Mouse (Mus musculus): ENCODE results near the gene Usp21. TPM values are rescaled to one million over a fixed set of nuclear protein-coding genes. Genes with fewer than 3 reads are reported as not detected.
"Not testable (repeated sequence)": the region's sequence is repeated elsewhere in the genome, so short reads cannot be mapped to it uniquely, and the experiment has no call there.

The Usp21 gene
- polyA plus RNA-seq, 1 experiment from 2014 or later = 64.2 TPM

DNA sequence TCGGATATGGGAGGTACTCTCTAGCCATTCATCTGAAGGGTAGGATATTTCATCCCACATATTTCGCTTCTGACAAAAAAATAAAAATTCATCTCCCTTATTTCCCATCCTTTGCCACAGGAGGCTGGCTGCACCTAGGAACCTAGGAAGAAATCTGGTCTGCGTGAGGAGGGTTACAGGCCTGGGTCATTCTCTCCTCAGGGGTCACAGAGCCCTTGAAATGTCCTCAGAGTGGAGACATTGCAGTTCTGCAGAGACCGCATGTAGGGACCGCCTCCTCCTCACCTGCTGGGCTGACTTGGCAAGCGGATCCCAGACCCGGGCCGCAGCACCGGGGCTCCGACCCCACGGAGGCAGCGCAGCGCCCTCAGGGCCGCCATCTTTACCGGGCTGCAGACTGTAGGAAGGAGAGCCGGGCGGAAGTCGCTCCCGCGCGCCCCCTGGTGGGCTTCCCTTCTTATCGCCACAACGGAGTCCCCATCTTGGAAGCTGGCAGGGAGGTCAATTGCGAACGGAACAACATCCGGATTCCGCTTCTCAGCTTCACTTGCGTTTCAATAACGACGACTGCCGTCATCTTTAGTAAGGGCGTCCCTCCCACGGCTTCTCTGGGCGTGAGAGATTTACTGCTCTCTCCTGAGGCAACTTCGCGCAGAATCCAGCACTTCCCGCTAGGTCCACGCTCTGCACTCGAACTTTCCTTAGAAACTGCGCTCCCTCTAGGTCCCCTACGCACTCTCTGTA, 40.9 kb downstream of the Usp21 start:
- Histone ChIP-seq H3K9me3 (ENCODE audit: control insufficient read depth, low read length) (no peaks in the 10 kb centered on the region), H3K36me3 (ENCODE audit: control insufficient read depth, insufficient read depth, low read length) (peaks cover 36% of the 10 kb centered on the region), H3K4me1 (ENCODE audit: control insufficient read depth, insufficient read depth, low read length) (peaks cover 42% of the 10 kb centered on the region), H3K27ac (replicated peaks; ENCODE audit: low read depth, low read length) (peak overlapping the region; percentile 93), H3K4me3 (ENCODE audit: low read depth, low read length) (peak overlapping the region; percentile 77), H3K27me3 (replicated peaks; ENCODE audit: control insufficient read depth, insufficient read depth, low read length) (no peaks in the 10 kb centered on the region), H3K9ac (ENCODE audit: low read depth, low read length) (peak overlapping the region; percentile 88), H3K4me2 (ENCODE audit: low read depth, low read length) (peak overlapping the region; percentile 64)
- DNase-seq (ENCODE audit: low spot score) (peak; percentile 100), ATAC-seq (ENCODE audit: low read depth) (peak; percentile 93)
- under 1% methylated on average over 41 of the region's 41 CpGs for WGBS

DNA sequence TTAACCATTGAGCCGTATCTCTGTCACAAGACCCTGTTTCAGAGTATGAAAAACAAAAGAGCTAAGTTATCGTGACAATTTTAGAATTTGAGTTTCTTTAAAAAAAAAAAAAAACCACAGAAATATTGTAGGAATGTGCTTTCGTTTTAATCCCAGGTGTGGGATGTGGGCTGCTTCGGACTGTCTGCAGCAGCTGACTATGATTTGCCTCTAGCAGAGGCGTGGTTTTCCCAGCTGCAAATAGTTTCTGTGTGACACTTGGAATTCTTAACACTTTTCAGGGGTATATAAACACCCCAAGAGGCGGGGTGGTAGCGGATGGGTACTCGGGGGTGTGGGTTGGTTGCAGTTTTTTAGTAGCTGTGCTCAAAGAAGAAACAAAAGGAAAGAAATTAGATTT, 42.4 kb downstream of the Usp21 start:
- no peak overlapping the region; the same call in 1 of the 2 replicates for H3K4me3 ChIP-seq (ENCODE audit: low read depth, low read length)
- no peak for ATAC-seq (ENCODE audit: low read depth)
- H3K27me3 ChIP-seq (replicated peaks; ENCODE audit: control insufficient read depth, insufficient read depth, low read length) = no peaks in the 10 kb centered on the region
- H3K4me1 ChIP-seq (ENCODE audit: control insufficient read depth, insufficient read depth, low read length) = peaks cover 27% of the 10 kb centered on the region
- H3K9ac ChIP-seq (ENCODE audit: low read depth, low read length) = no peak overlapping the region; the same call in 1 of the 2 replicates
- H3K27ac ChIP-seq (replicated peaks; ENCODE audit: low read depth, low read length) = no peak overlapping the region; the same call in 1 of the 2 replicates
- WGBS = 60% methylated on average over 8 of the region's 8 CpGs
- DNase-seq (ENCODE audit: low spot score) = no peak
- H3K4me2 ChIP-seq (ENCODE audit: low read depth, low read length) = no peak overlapping the region
- H3K9me3 ChIP-seq (ENCODE audit: control insufficient read depth, low read length) = no peaks in the 10 kb centered on the region
- H3K36me3 ChIP-seq (ENCODE audit: control insufficient read depth, insufficient read depth, low read length) = peaks cover 51% of the 10 kb centered on the region

DNA sequence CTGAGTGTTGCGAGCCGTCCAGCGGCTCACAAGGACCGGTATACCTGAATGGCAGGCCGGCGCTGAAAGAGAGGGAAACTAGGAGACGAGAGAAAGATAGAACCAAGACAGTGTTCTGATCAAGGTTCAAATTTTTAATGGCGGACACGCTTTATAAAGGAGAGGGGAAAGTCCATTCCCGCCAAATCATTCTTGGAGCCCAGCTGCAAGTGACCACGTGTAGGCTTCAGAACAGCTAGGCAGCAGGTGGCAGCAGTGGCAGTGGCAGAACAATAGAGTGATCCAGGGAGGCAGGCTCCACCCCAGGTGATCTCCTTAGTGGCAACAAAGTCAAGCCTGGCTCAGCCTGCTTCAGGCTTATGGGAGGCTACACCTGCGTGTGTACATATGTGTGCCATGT, 45.8 kb downstream of the Usp21 start:
- H3K9me3 ChIP-seq (ENCODE audit: control insufficient read depth, low read length); H3K9ac ChIP-seq (ENCODE audit: low read depth, low read length); H3K27me3 ChIP-seq (replicated peaks; ENCODE audit: control insufficient read depth, insufficient read depth, low read length); DNase-seq (ENCODE audit: low spot score); H3K4me3 ChIP-seq (ENCODE audit: low read depth, low read length); H3K27ac ChIP-seq (replicated peaks; ENCODE audit: low read depth, low read length); ATAC-seq (ENCODE audit: low read depth); H3K4me2 ChIP-seq (ENCODE audit: low read depth, low read length); H3K4me1 ChIP-seq (ENCODE audit: control insufficient read depth, insufficient read depth, low read length): not testable (repeated sequence)
- 88% methylated on average over 12 of the region's 12 CpGs for whole genome bisulfite sequencing
- H3K36me3 ChIP-seq (ENCODE audit: control insufficient read depth, insufficient read depth, low read length) = peaks cover 85% of the 10 kb centered on the region

DNA sequence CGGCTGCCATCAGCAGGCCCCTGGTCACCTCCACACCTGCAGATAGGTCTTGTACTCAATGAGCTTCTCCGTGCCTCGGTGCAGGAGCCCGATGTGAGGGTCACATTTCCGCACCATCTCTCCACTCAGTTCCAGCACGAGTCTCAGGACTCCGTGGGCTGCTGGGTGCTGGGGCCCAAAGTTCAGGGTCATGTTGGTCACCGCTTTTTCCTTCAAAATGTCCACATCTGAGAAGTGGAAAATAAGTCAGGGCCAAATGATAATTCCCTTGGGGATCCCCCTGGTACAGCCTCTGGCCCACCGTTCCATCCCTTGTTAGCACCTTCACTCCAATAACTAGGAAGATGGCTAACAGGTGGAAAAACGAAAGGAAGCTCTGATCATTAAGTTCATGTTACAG, 46.9 kb downstream of the Usp21 start:
- Histone ChIP-seq H3K4me1 (ENCODE audit: control insufficient read depth, insufficient read depth, low read length) (peaks cover 3% of the 10 kb centered on the region), H3K9ac (ENCODE audit: low read depth, low read length) (no peak overlapping the region), H3K9me3 (ENCODE audit: control insufficient read depth, low read length) (no peaks in the 10 kb centered on the region), H3K4me2 (ENCODE audit: low read depth, low read length) (no peak overlapping the region), H3K27ac (replicated peaks; ENCODE audit: low read depth, low read length) (no peak overlapping the region), H3K4me3 (ENCODE audit: low read depth, low read length) (no peak overlapping the region), H3K36me3 (ENCODE audit: control insufficient read depth, insufficient read depth, low read length) (peaks cover 95% of the 10 kb centered on the region), H3K27me3 (replicated peaks; ENCODE audit: control insufficient read depth, insufficient read depth, low read length) (no peaks in the 10 kb centered on the region)
- 89% methylated on average over 10 of the region's 10 CpGs for WGBS
- DNase-seq (ENCODE audit: low spot score) (no peak), ATAC-seq (ENCODE audit: low read depth) (no peak)

DNA sequence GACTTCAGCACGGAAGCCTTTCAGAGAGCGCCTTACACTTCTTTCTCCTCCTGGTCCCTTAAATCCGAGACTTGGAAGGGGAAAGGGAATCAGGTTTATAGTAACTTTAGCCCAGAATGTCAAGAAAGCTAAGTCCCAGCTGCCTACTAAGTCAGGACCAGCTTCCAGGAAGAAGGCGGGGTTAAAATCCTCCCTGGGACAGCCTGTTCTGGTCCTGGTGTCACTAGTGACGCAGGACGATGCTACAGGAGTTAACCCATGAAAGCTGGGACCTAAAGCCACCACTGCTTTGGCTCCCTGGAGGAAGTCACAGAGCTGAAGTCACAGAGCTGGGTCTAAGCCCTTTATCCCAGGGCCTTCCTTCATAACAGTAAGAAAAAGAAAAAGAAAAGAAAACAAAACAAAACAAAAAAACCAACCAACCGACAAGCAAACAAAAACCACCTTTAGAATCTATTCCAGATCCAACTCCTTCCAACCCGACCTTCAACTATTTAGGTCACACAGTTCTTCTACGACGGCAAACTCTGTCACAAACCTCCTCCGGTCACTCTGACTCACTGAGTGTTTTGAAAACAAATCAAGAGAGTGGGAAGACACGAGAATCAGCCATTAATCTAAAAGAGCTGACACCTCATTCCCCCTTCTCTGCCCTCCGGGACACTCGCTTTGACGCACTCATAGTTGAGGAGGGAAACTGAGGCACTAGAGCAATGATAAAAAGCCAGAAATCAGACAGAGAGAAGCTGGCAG, 47.6 kb downstream of the Usp21 start:
- Histone ChIP-seq H3K9ac (ENCODE audit: low read depth, low read length) (no peak overlapping the region), H3K4me1 (ENCODE audit: control insufficient read depth, insufficient read depth, low read length) (no peaks in the 10 kb centered on the region), H3K27ac (replicated peaks; ENCODE audit: low read depth, low read length) (no peak overlapping the region), H3K36me3 (ENCODE audit: control insufficient read depth, insufficient read depth, low read length) (peaks cover 97% of the 10 kb centered on the region), H3K4me2 (ENCODE audit: low read depth, low read length) (no peak overlapping the region), H3K4me3 (ENCODE audit: low read depth, low read length) (no peak overlapping the region), H3K27me3 (replicated peaks; ENCODE audit: control insufficient read depth, insufficient read depth, low read length) (no peaks in the 10 kb centered on the region), H3K9me3 (ENCODE audit: control insufficient read depth, low read length) (no peaks in the 10 kb centered on the region)
- no peak for DNase-seq (ENCODE audit: low spot score)
- 72% methylated on average over 15 of the region's 15 CpGs for WGBS
- no peak for ATAC-seq (ENCODE audit: low read depth)

DNA sequence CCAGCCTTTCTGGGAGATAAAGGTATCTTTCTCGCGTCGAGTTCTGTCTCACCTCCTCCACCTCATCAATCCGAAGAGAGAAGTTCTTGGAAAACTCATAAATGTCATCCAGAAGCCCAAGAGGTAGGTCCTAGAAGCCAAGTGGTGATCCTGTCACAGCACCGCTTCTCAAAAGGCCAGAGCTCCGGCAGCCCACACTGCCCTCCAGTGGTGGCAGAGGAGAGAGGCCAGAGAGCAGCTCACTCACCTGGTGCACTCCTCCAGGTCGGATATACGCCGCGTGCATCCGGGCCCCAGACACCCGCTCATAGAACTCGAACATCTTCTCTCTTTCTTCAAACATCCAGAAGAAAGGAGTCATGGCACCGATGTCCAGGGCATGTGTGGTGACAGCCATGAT, 49.3 kb downstream of the Usp21 start:
- Histone ChIP-seq H3K27ac (replicated peaks; ENCODE audit: low read depth, low read length) (no peak overlapping the region), H3K4me1 (ENCODE audit: control insufficient read depth, insufficient read depth, low read length) (no peaks in the 10 kb centered on the region), H3K4me2 (ENCODE audit: low read depth, low read length) (no peak overlapping the region), H3K9me3 (ENCODE audit: control insufficient read depth, low read length) (no peaks in the 10 kb centered on the region), H3K27me3 (replicated peaks; ENCODE audit: control insufficient read depth, insufficient read depth, low read length) (no peaks in the 10 kb centered on the region), H3K9ac (ENCODE audit: low read depth, low read length) (no peak overlapping the region), H3K4me3 (ENCODE audit: low read depth, low read length) (no peak overlapping the region), H3K36me3 (ENCODE audit: control insufficient read depth, insufficient read depth, low read length) (peaks cover 100% of the 10 kb centered on the region)
- ATAC-seq (ENCODE audit: low read depth) = peak; percentile 60
- 79% methylated on average over 14 of the region's 14 CpGs for WGBS
- DNase-seq (ENCODE audit: low spot score) = no peak

DNA sequence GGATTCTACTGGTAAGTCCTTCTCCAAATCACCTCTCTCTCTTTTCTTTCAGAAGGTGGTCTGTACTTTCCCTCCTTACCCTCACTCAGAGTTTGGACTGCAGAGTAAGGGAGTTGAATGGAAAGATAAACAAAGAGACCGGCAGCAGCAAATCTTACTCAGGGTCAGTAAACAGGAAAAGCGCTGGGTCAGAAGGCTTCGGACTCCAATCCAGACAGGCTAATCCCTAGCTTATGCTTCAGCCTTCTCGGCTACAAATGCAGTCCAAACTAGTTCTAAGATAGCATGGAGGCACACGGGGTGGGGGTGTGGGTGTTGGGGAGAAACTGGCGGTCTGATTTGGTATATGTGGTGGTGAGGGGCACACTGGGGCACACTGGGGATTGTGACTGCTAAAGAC, 50.4 kb downstream of the Usp21 start:
- no peak overlapping the region for H3K4me3 ChIP-seq (ENCODE audit: low read depth, low read length)
- H3K9ac ChIP-seq (ENCODE audit: low read depth, low read length) = no peak overlapping the region
- H3K4me2 ChIP-seq (ENCODE audit: low read depth, low read length) = no peak overlapping the region
- H3K27ac ChIP-seq (replicated peaks; ENCODE audit: low read depth, low read length) = no peak overlapping the region
- peaks cover 93% of the 10 kb centered on the region for H3K36me3 ChIP-seq (ENCODE audit: control insufficient read depth, insufficient read depth, low read length)
- H3K4me1 ChIP-seq (ENCODE audit: control insufficient read depth, insufficient read depth, low read length) = no peaks in the 10 kb centered on the region
- WGBS = 88% methylated on average over 6 of the region's 6 CpGs
- no peaks in the 10 kb centered on the region for H3K9me3 ChIP-seq (ENCODE audit: control insufficient read depth, low read length)
- H3K27me3 ChIP-seq (replicated peaks; ENCODE audit: control insufficient read depth, insufficient read depth, low read length) = no peaks in the 10 kb centered on the region
- DNase-seq (ENCODE audit: low spot score) (no peak), ATAC-seq (ENCODE audit: low read depth) (no peak)

DNA sequence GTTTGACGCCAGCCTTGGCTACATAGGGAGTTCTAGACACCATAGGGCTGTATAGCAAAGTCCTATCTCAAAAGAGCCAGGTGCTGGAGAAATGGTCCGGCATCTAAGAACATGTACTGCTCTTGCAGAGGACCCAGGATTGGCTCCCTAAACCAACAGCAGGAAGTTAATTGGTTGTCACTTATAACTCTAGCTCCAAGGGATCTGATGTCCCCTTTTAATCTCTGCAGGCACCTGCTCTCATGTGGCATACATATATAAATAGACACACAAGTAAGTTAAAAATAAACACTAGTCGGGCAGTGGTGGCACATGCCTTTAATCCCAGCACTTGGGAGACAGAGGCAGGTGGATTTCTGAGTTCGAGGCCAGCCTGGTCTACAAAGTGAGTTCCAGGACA, 52.0 kb downstream of the Usp21 start:
- WGBS = 81% methylated on average over 4 of the region's 4 CpGs
- H3K27me3 ChIP-seq (replicated peaks; ENCODE audit: control insufficient read depth, insufficient read depth, low read length) = no peaks in the 10 kb centered on the region
- no peaks in the 10 kb centered on the region for H3K9me3 ChIP-seq (ENCODE audit: control insufficient read depth, low read length)
- no peaks in the 10 kb centered on the region for H3K4me1 ChIP-seq (ENCODE audit: control insufficient read depth, insufficient read depth, low read length)
- no peak overlapping the region for H3K4me2 ChIP-seq (ENCODE audit: low read depth, low read length)
- H3K27ac ChIP-seq (replicated peaks; ENCODE audit: low read depth, low read length) = no peak overlapping the region
- ATAC-seq (ENCODE audit: low read depth) (no peak), DNase-seq (ENCODE audit: low spot score) (no peak)
- H3K36me3 ChIP-seq (ENCODE audit: control insufficient read depth, insufficient read depth, low read length) = peaks cover 77% of the 10 kb centered on the region
- no peak overlapping the region for H3K4me3 ChIP-seq (ENCODE audit: low read depth, low read length)
- H3K9ac ChIP-seq (ENCODE audit: low read depth, low read length) = no peak overlapping the region

Measured in embryonic facial prominence, embryonic 14.5 days (tissue).